Mouse (Mus musculus): ENCODE measurements around the gene Gfpt2. TPM values are rescaled to one million over a fixed set of nuclear protein-coding genes. Genes with fewer than 3 reads are reported as not detected.

The Gfpt2 gene
- polyA plus RNA-seq, 1 experiment from 2014 or later: 37.5 TPM

DNA sequence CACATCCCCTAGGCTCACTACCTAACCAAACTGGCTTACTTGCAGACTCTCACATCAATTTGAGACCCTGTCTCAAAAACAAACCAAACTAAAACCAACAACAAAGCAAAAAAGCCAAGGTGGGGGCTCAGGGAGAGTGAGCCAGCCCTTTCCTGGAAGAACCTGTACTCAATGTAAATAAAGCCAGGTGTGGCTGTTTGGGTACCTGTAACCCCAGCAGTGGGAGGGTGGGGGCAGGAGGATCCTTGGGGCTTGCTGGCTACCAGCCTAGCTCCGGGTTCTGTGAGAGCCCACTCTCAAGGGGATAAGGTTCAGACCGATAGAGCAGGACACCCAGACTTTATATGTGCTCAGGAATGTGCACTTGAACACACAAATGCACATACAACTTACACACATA lies 26.9 kb downstream of the Gfpt2 start:
- 94% methylated on average over 2 of the region's 2 CpGs for WGBS
- Histone ChIP-seq H3K4me2 (no peak overlapping the region), H3K36me3 (peaks cover 96% of the 10 kb centered on the region), H3K9ac (replicated peaks) (no peak overlapping the region), H3K4me1 (replicated peaks) (no peaks in the 10 kb centered on the region), H3K27ac (no peak overlapping the region), H3K9me3 (no peaks in the 10 kb centered on the region), H3K27me3 (no peaks in the 10 kb centered on the region), H3K4me3 (replicated peaks) (no peak overlapping the region)
- ATAC-seq (ENCODE audit: insufficient number of reproducible peaks, insufficient read depth, low FRiP score, low TSS enrichment, low read depth): no peak

DNA sequence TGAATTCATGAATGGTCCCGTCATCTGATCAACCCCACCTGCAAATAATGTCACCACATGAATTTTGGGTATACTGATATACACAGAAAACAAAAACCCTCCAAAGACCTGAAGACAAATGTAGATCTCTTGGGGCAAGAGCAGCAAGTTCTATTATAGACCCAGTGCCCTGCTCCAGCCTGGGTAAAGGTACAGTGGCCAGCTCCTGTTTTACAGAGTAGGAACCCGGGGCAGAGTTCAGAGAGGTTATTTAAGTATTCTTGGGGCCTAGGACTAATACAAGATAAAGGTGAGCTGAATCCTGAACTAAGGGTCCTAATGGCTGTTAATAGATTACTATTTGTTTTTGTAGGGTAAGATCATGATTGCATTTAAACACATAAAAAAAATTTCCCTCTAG lies 27.6 kb downstream of the Gfpt2 start:
- no peak overlapping the region for H3K4me2 ChIP-seq
- WGBS: 87% methylated on average over 2 of the region's 2 CpGs
- H3K36me3 ChIP-seq: peaks cover 96% of the 10 kb centered on the region
- no peaks in the 10 kb centered on the region for H3K9me3 ChIP-seq
- no peaks in the 10 kb centered on the region for H3K27me3 ChIP-seq
- no peaks in the 10 kb centered on the region for H3K4me1 ChIP-seq (replicated peaks)
- no peak for ATAC-seq (ENCODE audit: insufficient number of reproducible peaks, insufficient read depth, low FRiP score, low TSS enrichment, low read depth)
- no peak overlapping the region for H3K27ac ChIP-seq
- H3K4me3 ChIP-seq (replicated peaks): no peak overlapping the region
- no peak overlapping the region for H3K9ac ChIP-seq (replicated peaks)

DNA sequence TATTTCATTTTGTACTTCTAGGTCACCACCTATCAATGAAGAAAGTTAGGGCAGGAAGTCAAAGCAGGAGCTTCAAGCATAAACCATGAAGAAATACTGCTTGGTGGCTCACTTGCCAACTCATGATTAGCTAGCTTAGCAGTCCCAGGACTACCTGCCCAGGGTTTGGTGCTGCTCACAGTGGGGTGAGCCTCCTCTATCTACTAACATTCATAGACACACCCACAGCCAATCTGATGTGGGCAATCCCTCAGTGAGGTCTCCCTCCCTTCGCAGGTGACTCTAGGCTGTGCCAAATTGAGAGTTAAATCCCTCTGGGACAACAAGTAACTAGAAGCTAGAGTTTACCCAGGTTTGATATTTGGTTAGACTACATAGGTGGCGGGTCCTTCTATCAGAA lies 28.4 kb downstream of the Gfpt2 start:
- H3K4me3 ChIP-seq (replicated peaks): no peak overlapping the region
- ATAC-seq (ENCODE audit: insufficient number of reproducible peaks, insufficient read depth, low FRiP score, low TSS enrichment, low read depth): no peak
- H3K9me3 ChIP-seq: no peaks in the 10 kb centered on the region
- no peaks in the 10 kb centered on the region for H3K27me3 ChIP-seq
- no peaks in the 10 kb centered on the region for H3K4me1 ChIP-seq (replicated peaks)
- H3K4me2 ChIP-seq: no peak overlapping the region
- WGBS: 84% methylated on average over 2 of the region's 2 CpGs
- no peak overlapping the region for H3K27ac ChIP-seq
- peaks cover 97% of the 10 kb centered on the region for H3K36me3 ChIP-seq
- no peak overlapping the region for H3K9ac ChIP-seq (replicated peaks)

DNA sequence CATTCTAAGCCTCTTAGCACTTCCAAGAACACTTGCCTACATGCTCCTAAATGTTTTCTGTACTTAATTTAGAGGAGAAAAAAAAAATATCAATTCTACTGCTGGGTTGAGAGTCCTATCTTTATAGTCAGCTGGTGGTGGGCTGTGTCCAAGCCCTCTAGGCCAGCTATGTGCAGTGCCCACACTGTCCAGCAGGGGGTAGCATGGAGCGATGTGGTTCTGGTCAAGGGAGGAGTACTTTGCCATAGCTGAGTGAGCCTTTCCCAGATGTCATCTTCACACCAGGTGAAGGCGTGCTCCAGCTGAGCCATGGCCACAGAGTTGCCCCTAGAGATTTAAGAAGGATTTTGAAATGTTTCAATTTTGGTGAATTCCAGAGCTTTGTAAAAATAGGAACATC lies 30.9 kb downstream of the Gfpt2 start:
- Histone ChIP-seq H3K27ac (no peak overlapping the region), H3K4me3 (replicated peaks) (no peak overlapping the region), H3K36me3 (peaks cover 95% of the 10 kb centered on the region), H3K4me1 (replicated peaks) (no peaks in the 10 kb centered on the region), H3K27me3 (no peaks in the 10 kb centered on the region), H3K4me2 (no peak overlapping the region), H3K9ac (replicated peaks) (no peak overlapping the region), H3K9me3 (no peaks in the 10 kb centered on the region)
- WGBS: 48% methylated on average over 2 of the region's 2 CpGs
- no peak for ATAC-seq (ENCODE audit: insufficient number of reproducible peaks, insufficient read depth, low FRiP score, low TSS enrichment, low read depth)

DNA sequence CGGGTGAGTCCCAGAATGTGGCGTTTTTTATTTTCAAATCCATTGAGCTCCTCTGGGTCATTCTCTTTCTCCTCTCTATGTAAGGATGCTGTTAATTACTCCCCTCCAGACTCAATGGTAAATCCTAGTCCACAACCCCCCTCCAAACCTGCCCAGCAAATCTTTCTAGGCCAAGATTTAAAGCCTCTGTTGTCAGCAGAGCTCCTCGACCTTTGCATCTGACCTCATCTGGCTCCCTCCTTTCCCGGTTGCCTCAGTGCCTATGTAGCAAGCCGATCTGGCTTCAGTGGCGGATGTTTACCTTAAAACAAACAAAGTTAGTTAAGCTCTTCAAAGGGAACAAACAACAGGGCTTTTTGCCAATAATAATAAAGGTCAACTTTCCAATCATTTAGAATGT lies 33.3 kb downstream of the Gfpt2 start:
- Histone ChIP-seq H3K9ac (replicated peaks) (no peak overlapping the region), H3K36me3 (peaks cover 98% of the 10 kb centered on the region), H3K4me1 (replicated peaks) (no peaks in the 10 kb centered on the region), H3K4me3 (replicated peaks) (no peak overlapping the region), H3K9me3 (no peaks in the 10 kb centered on the region), H3K27me3 (no peaks in the 10 kb centered on the region), H3K27ac (no peak overlapping the region), H3K4me2 (no peak overlapping the region)
- no peak for ATAC-seq (ENCODE audit: insufficient number of reproducible peaks, insufficient read depth, low FRiP score, low TSS enrichment, low read depth)
- 20% methylated on average over 6 of the region's 6 CpGs for WGBS

DNA sequence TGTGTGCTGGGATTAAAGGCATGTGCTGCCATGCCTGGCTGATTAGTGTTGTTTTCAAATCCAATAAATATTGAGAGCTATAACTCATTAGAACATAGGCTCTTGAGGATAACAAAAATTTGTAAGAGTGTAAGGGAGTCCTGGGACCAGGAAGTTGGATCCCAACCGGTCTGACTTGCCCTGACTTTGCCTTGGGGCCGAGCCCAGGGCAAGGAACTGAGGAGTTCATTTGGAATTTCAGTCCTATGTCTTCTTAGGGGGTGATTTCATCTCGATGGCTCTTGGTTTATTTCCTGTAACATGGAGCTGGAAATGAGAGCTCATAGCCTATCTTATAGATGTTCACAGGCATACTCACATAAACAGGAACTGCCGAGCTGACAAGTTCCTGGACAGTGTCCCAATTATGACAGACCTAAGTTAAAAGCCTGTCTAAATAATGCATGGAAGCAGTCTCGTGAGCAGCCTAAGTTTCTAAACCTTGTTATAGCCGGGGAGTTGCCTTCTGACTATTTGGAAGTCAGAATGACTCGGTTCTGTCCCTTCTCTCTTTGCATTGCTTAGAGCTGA lies 35.3 kb downstream of the Gfpt2 start:
- H3K4me2 ChIP-seq: no peak overlapping the region
- no peak overlapping the region for H3K4me3 ChIP-seq (replicated peaks)
- H3K9me3 ChIP-seq: no peaks in the 10 kb centered on the region
- H3K36me3 ChIP-seq: peaks cover 98% of the 10 kb centered on the region
- 87% methylated on average over 7 of the region's 7 CpGs for WGBS
- H3K4me1 ChIP-seq (replicated peaks): no peaks in the 10 kb centered on the region
- no peak overlapping the region for H3K27ac ChIP-seq
- ATAC-seq (ENCODE audit: insufficient number of reproducible peaks, insufficient read depth, low FRiP score, low TSS enrichment, low read depth): no peak
- H3K27me3 ChIP-seq: no peaks in the 10 kb centered on the region
- no peak overlapping the region for H3K9ac ChIP-seq (replicated peaks)

DNA sequence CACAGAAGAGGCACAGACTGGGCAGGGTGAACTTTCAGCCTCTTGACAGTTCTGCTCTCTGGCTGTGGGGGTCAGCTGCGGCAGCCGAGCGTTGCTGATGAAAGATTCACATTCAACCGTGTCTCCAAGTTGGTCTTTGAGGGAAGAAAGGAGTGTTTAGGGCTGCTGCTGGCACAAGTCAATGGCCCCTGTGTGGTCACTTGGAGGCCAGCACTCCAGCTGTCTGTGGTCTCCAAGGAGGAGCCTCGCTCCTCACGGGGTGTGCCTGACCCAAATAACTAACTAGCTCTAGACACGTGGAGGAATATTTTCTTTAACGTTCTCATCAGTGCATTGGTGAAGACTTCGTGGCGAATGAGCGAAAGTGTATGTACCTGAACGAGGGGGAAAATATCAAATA lies 38.0 kb downstream of the Gfpt2 start:
- Histone ChIP-seq H3K27ac (no peak overlapping the region), H3K4me3 (replicated peaks) (no peak overlapping the region), H3K9me3 (no peaks in the 10 kb centered on the region), H3K4me1 (replicated peaks) (no peaks in the 10 kb centered on the region), H3K27me3 (no peaks in the 10 kb centered on the region), H3K9ac (replicated peaks) (no peak overlapping the region), H3K36me3 (peaks cover 95% of the 10 kb centered on the region), H3K4me2 (no peak overlapping the region)
- WGBS: 92% methylated on average over 12 of the region's 12 CpGs
- no peak for ATAC-seq (ENCODE audit: insufficient number of reproducible peaks, insufficient read depth, low FRiP score, low TSS enrichment, low read depth)

DNA sequence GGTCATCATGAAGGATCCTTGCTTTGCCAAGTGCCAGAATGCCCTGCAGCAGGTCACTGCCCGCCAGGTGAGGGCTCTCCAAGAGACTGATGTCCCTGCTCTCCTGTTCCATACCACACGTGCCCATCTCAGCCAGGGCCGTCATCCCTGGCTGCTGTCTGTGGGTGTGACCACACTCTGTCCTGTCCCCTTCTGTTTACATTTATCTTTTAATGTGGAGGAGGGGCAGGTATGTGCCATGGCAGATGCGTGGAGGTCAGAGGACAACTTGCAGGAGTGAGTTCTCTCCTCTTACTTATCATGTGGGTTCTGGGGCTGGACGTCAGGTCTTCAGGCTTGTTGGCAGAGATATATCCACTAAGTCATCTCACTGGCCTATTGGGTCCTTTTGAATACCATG lies 39.0 kb downstream of the Gfpt2 start:
- no peaks in the 10 kb centered on the region for H3K9me3 ChIP-seq
- H3K27me3 ChIP-seq: no peaks in the 10 kb centered on the region
- peaks cover 97% of the 10 kb centered on the region for H3K36me3 ChIP-seq
- no peak overlapping the region for H3K9ac ChIP-seq (replicated peaks)
- H3K4me3 ChIP-seq (replicated peaks): no peak overlapping the region
- H3K27ac ChIP-seq: no peak overlapping the region
- no peak overlapping the region for H3K4me2 ChIP-seq
- ATAC-seq (ENCODE audit: insufficient number of reproducible peaks, insufficient read depth, low FRiP score, low TSS enrichment, low read depth): no peak
- no peaks in the 10 kb centered on the region for H3K4me1 ChIP-seq (replicated peaks)
- WGBS: 93% methylated on average over 5 of the region's 5 CpGs

DNA sequence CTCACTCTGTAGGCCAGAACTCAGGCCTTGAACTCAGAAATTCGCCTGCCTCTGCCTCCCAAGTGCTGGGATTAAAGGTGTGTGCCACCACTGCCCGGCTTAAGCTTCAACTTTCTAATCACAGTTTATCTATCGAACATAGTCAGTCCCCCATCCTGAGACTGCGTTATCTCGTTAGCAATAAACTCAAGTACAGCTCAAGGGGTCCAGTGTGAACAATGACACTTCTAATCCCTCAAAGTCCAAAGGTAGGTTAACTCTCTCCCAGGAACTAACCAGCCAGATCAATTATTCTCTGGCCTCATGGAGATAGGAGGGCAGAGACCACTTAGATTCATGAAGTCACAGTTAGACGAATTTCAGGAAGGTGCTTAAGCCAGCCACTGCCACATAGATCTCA lies 40.3 kb downstream of the Gfpt2 start:
- Histone ChIP-seq H3K4me2 (no peak overlapping the region), H3K36me3 (peaks cover 97% of the 10 kb centered on the region), H3K27ac (no peak overlapping the region), H3K27me3 (no peaks in the 10 kb centered on the region), H3K9me3 (no peaks in the 10 kb centered on the region), H3K9ac (replicated peaks) (no peak overlapping the region), H3K4me3 (replicated peaks) (no peak overlapping the region), H3K4me1 (replicated peaks) (no peaks in the 10 kb centered on the region)
- ATAC-seq (ENCODE audit: insufficient number of reproducible peaks, insufficient read depth, low FRiP score, low TSS enrichment, low read depth): no peak
- WGBS: 95% methylated on average over 6 of the region's 6 CpGs

DNA sequence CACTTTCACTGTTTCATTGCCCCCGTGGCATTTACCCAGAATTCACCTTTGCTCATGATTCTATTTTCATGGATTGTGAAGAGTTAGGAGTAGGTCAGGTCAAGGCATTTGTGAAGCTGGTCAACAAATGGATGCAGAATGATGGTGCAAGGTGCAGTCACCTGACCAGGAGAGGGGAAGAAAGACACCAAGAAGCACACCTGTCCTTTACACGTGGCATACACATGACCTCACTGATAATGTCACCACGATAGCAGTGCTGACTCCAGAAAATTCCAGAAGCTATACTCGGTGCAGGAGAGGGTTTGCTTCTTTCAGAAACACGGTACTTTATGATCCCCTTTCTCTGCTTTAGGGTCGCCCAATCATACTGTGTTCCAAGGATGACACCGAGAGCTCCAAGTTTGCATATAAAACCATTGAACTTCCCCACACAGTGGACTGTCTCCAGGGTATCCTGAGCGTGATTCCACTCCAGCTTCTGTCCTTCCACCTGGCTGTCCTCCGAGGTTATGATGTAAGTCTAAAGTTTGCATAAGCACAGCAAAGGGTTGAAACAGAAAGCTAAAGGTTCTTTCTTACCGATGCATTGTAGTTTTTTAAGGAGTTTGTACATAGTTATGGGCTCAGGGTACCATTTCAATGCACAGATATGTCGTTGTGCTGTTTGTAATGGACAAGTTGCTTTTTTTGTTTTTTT lies 41.4 kb downstream of the Gfpt2 start:
- 92% methylated on average over 11 of the region's 11 CpGs for WGBS
- H3K9ac ChIP-seq (replicated peaks): no peak overlapping the region

DNA sequence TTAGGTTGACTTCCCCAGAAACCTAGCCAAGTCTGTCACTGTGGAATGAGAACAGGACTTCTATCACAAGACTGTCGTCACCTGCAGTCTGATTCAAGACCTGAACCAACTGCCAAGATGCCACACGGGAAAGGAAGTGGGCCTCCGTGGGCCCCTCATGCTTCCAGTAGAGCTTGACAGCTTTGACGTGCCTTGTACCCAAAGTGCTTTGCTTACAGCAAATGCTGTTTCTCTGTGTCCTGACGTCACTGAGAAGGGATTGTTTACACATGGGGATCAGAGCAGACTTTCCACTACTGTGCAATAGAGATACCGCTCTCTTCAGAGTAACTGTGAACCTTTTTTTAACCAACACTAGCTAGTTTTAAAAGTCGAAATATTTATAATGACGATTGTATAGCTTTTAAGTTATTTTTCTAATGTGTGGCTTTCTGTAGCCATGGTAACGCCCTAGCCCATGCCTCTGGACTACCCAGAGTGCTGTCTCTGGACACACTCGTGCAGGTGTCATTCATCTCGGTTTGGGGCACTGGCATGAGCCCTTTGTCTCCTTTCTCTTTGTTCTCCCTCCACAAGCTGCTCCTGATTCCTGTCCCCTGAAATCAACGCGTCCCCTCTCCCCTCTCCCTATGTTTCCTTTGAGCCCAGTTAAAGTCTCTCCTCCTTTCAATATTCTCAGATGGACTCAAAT lies 43.9 kb downstream of the Gfpt2 start:
- H3K27me3 ChIP-seq: no peaks in the 10 kb centered on the region
- no peak for ATAC-seq (ENCODE audit: insufficient number of reproducible peaks, insufficient read depth, low FRiP score, low TSS enrichment, low read depth)
- no peak overlapping the region for H3K27ac ChIP-seq
- H3K36me3 ChIP-seq: peaks cover 70% of the 10 kb centered on the region
- H3K9ac ChIP-seq (replicated peaks): no peak overlapping the region
- WGBS: 78% methylated on average over 13 of the region's 13 CpGs
- H3K9me3 ChIP-seq: no peaks in the 10 kb centered on the region
- H3K4me2 ChIP-seq: no peak overlapping the region
- no peak overlapping the region for H3K4me3 ChIP-seq (replicated peaks)
- H3K4me1 ChIP-seq (replicated peaks): peaks cover 14% of the 10 kb centered on the region

More for the DNA sequence above, 41.4 kb downstream of the Gfpt2 start:
- Histone ChIP-seq H3K9me3 (no peaks in the 10 kb centered on the region), H3K27me3 (no peaks in the 10 kb centered on the region), H3K4me3 (replicated peaks) (no peak overlapping the region), H3K27ac (no peak overlapping the region), H3K36me3 (peaks cover 92% of the 10 kb centered on the region), H3K4me2 (no peak overlapping the region), H3K4me1 (replicated peaks) (no peaks in the 10 kb centered on the region)
- no peak for ATAC-seq (ENCODE audit: insufficient number of reproducible peaks, insufficient read depth, low FRiP score, low TSS enrichment, low read depth)
